Mouse (Mus musculus) hindbrain, embryonic 13.5 days (tissue): ENCODE results near the gene Ndufb7. TPM values are rescaled to one million over a fixed set of nuclear protein-coding genes. Genes with fewer than 3 reads are reported as not detected.
A peak's percentile ranks its signal among the peaks of the same experiment; 100 is the strongest.
"Not testable (repeated sequence)": the region's sequence is repeated elsewhere in the genome, so short reads cannot be mapped to it uniquely, and the experiment has no call there.

Experiments used
- ATAC-seq: fragments of 200-750 bp; cut with Nextera tagmentation; 2 replicates; pipeline ENCODE4 v1.8.0; 2017; ENCODE audit warnings: moderate TSS enrichment; ENCODE audit not compliant: low FRiP score
- H3K27ac ChIP-seq: fragments of 300-500 bp; sonication (generic); 2 replicates; pipeline ENCODE4 v1.5.1; 2015; ENCODE audit warnings: inconsistent platforms, mild to moderate bottlenecking, moderate library complexity
- H3K27me3 ChIP-seq: fragments of 300-500 bp; sonication (generic); 2 replicates; pipeline ENCODE4 v1.6.1; 2015; ENCODE audit warnings: mild to moderate bottlenecking, inconsistent platforms
- H3K36me3 ChIP-seq: fragments of 300-500 bp; sonication (generic); 2 replicates; pipeline ENCODE4 v1.6.1; 2015; ENCODE audit warnings: mild to moderate bottlenecking, inconsistent platforms
- H3K4me1 ChIP-seq: fragments of 300-500 bp; sonication (generic); replicated peaks from 2 replicates; pipeline ENCODE4 v1.6.1; 2015; ENCODE audit warnings: inconsistent platforms
- H3K4me2 ChIP-seq: fragments of 300-500 bp; sonication (generic); 2 replicates; pipeline ENCODE4 v1.6.1; 2015; ENCODE audit warnings: inconsistent platforms, mild to moderate bottlenecking, moderate library complexity
- H3K4me3 ChIP-seq: fragments of 300-500 bp; sonication (generic); 2 replicates; pipeline ENCODE4 v1.5.1; 2015; ENCODE audit warnings: mild to moderate bottlenecking, inconsistent platforms
- H3K9ac ChIP-seq: fragments of 300-500 bp; sonication (generic); 2 replicates; pipeline ENCODE4 v1.6.1; 2015; ENCODE audit warnings: mild to moderate bottlenecking, inconsistent platforms
- H3K9me3 ChIP-seq: fragments of 300-500 bp; sonication (generic); 2 replicates; pipeline ENCODE4 v1.6.1; 2016; ENCODE audit warnings: inconsistent platforms
- WGBS: fragments of 180-500 bp; shearing (Covaris S2); methylation state at CpG from one replicate; pipeline ENCODE4 v1.1.7; 2015; 5-methylcytosine and 5-hydroxymethylcytosine counted together
- polyA plus RNA-seq: library from polyadenylated mRNA; unstranded; fragments of >200 nt; fragmentation: Nextera tagmentation; extraction: Ambion mirVana; gene quantifications from 2 replicates; pipeline ENCODE4 v1.2.1, GENCODE M21; 2015

Gene Ndufb7
- polyA plus RNA-seq, 1 experiment from 2014 or later = 381 TPM

- H3K9me3 ChIP-seq = no peaks in the 10 kb centered on the region
- H3K36me3 ChIP-seq = peaks cover 50% of the 10 kb centered on the region
- ATAC-seq = no peak
- peaks cover 26% of the 10 kb centered on the region for H3K4me1 ChIP-seq
- H3K4me2 ChIP-seq = no peak overlapping the region
- no peaks in the 10 kb centered on the region for H3K27me3 ChIP-seq
- WGBS = 85% methylated on average over 4 of the region's 4 CpGs
- H3K9ac ChIP-seq = no peak overlapping the region
- H3K4me3 ChIP-seq = no peak overlapping the region
- H3K27ac ChIP-seq = no peak overlapping the region
Measured at GRCm38 (mm10) chr8:83569165-83569564, 2.7 kb downstream of the Ndufb7 start.

GRCm38 (mm10) chr8:83570272-83571000 is 4.0 kb downstream of the Ndufb7 start:
- no peak overlapping the region for H3K4me3 ChIP-seq
- WGBS = 89% methylated on average over 15 of the region's 15 CpGs
- H3K4me2 ChIP-seq = no peak overlapping the region
- no peaks in the 10 kb centered on the region for H3K27me3 ChIP-seq
- H3K27ac ChIP-seq = no peak overlapping the region
- peaks cover 37% of the 10 kb centered on the region for H3K4me1 ChIP-seq
- peaks cover 53% of the 10 kb centered on the region for H3K36me3 ChIP-seq
- no peak overlapping the region for H3K9ac ChIP-seq
- H3K9me3 ChIP-seq = no peaks in the 10 kb centered on the region
- ATAC-seq = no peak

GRCm38 (mm10) chr8:83571001-83571340 is 4.5 kb downstream of the Ndufb7 start:
- not testable (repeated sequence) for ATAC-seq, H3K27ac ChIP-seq, H3K4me2 ChIP-seq, H3K27me3 ChIP-seq, H3K9ac ChIP-seq, H3K4me3 ChIP-seq, H3K9me3 ChIP-seq
- WGBS = 94% methylated on average over 7 of the region's 7 CpGs
- Histone ChIP-seq H3K36me3 (peaks cover 57% of the 10 kb centered on the region), H3K4me1 (peaks cover 42% of the 10 kb centered on the region)

GRCm38 (mm10) chr8:83571791-83572190 is 5.3 kb downstream of the Ndufb7 start:
- H3K27ac ChIP-seq = no peak overlapping the region
- H3K4me3 ChIP-seq = no peak overlapping the region
- 95% methylated on average over 10 of the region's 10 CpGs for WGBS
- H3K36me3 ChIP-seq = peaks cover 57% of the 10 kb centered on the region
- H3K9me3 ChIP-seq = no peaks in the 10 kb centered on the region
- no peak overlapping the region for H3K4me2 ChIP-seq
- H3K9ac ChIP-seq = no peak overlapping the region
- ATAC-seq = no peak
- no peaks in the 10 kb centered on the region for H3K27me3 ChIP-seq
- peaks cover 48% of the 10 kb centered on the region for H3K4me1 ChIP-seq

GRCm38 (mm10) chr8:83572246-83572812 is 5.9 kb downstream of the Ndufb7 start:
- no peaks in the 10 kb centered on the region for H3K9me3 ChIP-seq
- no peak overlapping the region for H3K4me3 ChIP-seq
- peaks cover 57% of the 10 kb centered on the region for H3K36me3 ChIP-seq
- WGBS = 85% methylated on average over 5 of the region's 5 CpGs
- H3K27me3 ChIP-seq = no peaks in the 10 kb centered on the region
- no peak overlapping the region for H3K9ac ChIP-seq
- peaks cover 49% of the 10 kb centered on the region for H3K4me1 ChIP-seq
- no peak overlapping the region for H3K4me2 ChIP-seq
- ATAC-seq = no peak
- H3K27ac ChIP-seq = no peak overlapping the region

- Histone ChIP-seq H3K27ac (no peak overlapping the region), H3K4me3 (no peak overlapping the region), H3K9ac (no peak overlapping the region), H3K4me1 (peaks cover 48% of the 10 kb centered on the region), H3K4me2 (no peak overlapping the region), H3K36me3 (peaks cover 57% of the 10 kb centered on the region), H3K27me3 (no peaks in the 10 kb centered on the region), H3K9me3 (no peaks in the 10 kb centered on the region)
- WGBS = 82% methylated on average over 17 of the region's 18 CpGs
- ATAC-seq = no peak
Measured at GRCm38 (mm10) chr8:83573140-83573875, 6.8 kb downstream of the Ndufb7 start.

- Histone ChIP-seq H3K9me3 (no peaks in the 10 kb centered on the region), H3K4me1 (peaks cover 52% of the 10 kb centered on the region), H3K27ac (no peak overlapping the region), H3K36me3 (peaks cover 48% of the 10 kb centered on the region), H3K9ac (peak overlapping the region; percentile 3; the same call in 1 of the 2 replicates), H3K4me2 (no peak overlapping the region), H3K27me3 (no peaks in the 10 kb centered on the region), H3K4me3 (no peak overlapping the region)
- no peak for ATAC-seq
- 86% methylated on average over 15 of the region's 15 CpGs for WGBS
Measured at GRCm38 (mm10) chr8:83574631-83575315, 8.3 kb downstream of the Ndufb7 start.

GRCm38 (mm10) chr8:83575561-83576515 is 9.4 kb downstream of the Ndufb7 start:
- WGBS = 88% methylated on average over 17 of the region's 17 CpGs
- no peaks in the 10 kb centered on the region for H3K27me3 ChIP-seq
- no peak for ATAC-seq
- H3K4me2 ChIP-seq = no peak overlapping the region
- peaks cover 38% of the 10 kb centered on the region for H3K36me3 ChIP-seq
- peak overlapping the region; percentile 49; the same call in 1 of the 2 replicates for H3K9ac ChIP-seq
- H3K4me1 ChIP-seq = peaks cover 63% of the 10 kb centered on the region
- no peak overlapping the region for H3K27ac ChIP-seq
- H3K9me3 ChIP-seq = no peaks in the 10 kb centered on the region
- no peak overlapping the region for H3K4me3 ChIP-seq

- ATAC-seq = no peak
- 65% methylated on average over 4 of the region's 4 CpGs for WGBS
- Histone ChIP-seq H3K9ac (no peak overlapping the region), H3K9me3 (no peaks in the 10 kb centered on the region), H3K27me3 (no peaks in the 10 kb centered on the region), H3K36me3 (peaks cover 31% of the 10 kb centered on the region), H3K27ac (no peak overlapping the region), H3K4me1 (peaks cover 67% of the 10 kb centered on the region), H3K4me3 (no peak overlapping the region), H3K4me2 (no peak overlapping the region)
Measured at GRCm38 (mm10) chr8:83576516-83576895, 10.0 kb downstream of the Ndufb7 start.

- peak overlapping the region; percentile 5; the same call in 1 of the 2 replicates for H3K27ac ChIP-seq
- H3K36me3 ChIP-seq = peaks cover 27% of the 10 kb centered on the region
- H3K4me1 ChIP-seq = peaks cover 71% of the 10 kb centered on the region
- WGBS = 67% methylated on average over 4 of the region's 4 CpGs
- H3K9ac ChIP-seq = peak overlapping the region; percentile 14; the same call in 1 of the 2 replicates
- ATAC-seq = no peak
- H3K27me3 ChIP-seq = no peaks in the 10 kb centered on the region
- no peaks in the 10 kb centered on the region for H3K9me3 ChIP-seq
- no peak overlapping the region for H3K4me3 ChIP-seq
- H3K4me2 ChIP-seq = no peak overlapping the region
Measured at GRCm38 (mm10) chr8:83576921-83577320, 10.4 kb downstream of the Ndufb7 start.

GRCm38 (mm10) chr8:83577384-83577791 is 10.9 kb downstream of the Ndufb7 start:
- Histone ChIP-seq H3K9ac (peak overlapping the region; percentile 14; the same call in 1 of the 2 replicates), H3K9me3 (no peaks in the 10 kb centered on the region), H3K4me2 (no peak overlapping the region), H3K4me1 (peaks cover 75% of the 10 kb centered on the region), H3K27ac (peak overlapping the region; percentile 5; the same call in 1 of the 2 replicates), H3K36me3 (peaks cover 23% of the 10 kb centered on the region), H3K4me3 (no peak overlapping the region), H3K27me3 (no peaks in the 10 kb centered on the region)
- no peak for ATAC-seq
- 58% methylated on average over 9 of the region's 9 CpGs for WGBS
